Mouse (Mus musculus) 3134 (cell line): ENCODE results near the gene Bag3.

Experiments
- DNase-seq: peaks from one replicate; pipeline ENCODE4 v3.0.0-alpha.2; 2011; ENCODE audit warnings: low spot score; ENCODE audit not compliant: insufficient read length; ENCODE audit errors: extremely low read depth

The Bag3 gene

GRCm38 (mm10) chr7:128523349-128523961 lies at the start of gene Bag3:
Gene Bag3 (plus strand): TSS chr7:128523616.
- DNase-seq, result peak; percentile 97

GRCm38 (mm10) chr7:128474322-128474721 lies 49.1 kb upstream of the Bag3 start:
- peak; percentile 15 for DNase-seq

- no peak for DNase-seq
Observed at GRCm38 (mm10) chr7:128488986-128489385, 34.4 kb upstream of the Bag3 start.

GRCm38 (mm10) chr7:128494546-128494945 lies 28.9 kb upstream of the Bag3 start:
- DNase-seq, result peak; percentile 7

- no peak for DNase-seq
Observed at GRCm38 (mm10) chr7:128499801-128500200, 23.6 kb upstream of the Bag3 start.

- no peak for DNase-seq
Observed at GRCm38 (mm10) chr7:128504091-128504490, 19.3 kb upstream of the Bag3 start.

GRCm38 (mm10) chr7:128511936-128512335 lies 11.5 kb upstream of the Bag3 start:
- DNase-seq, result no peak

- DNase-seq, result no peak
Observed at GRCm38 (mm10) chr7:128513512-128513911, 9.9 kb upstream of the Bag3 start.

- no peak for DNase-seq
Observed at GRCm38 (mm10) chr7:128514341-128514740, 9.1 kb upstream of the Bag3 start.

GRCm38 (mm10) chr7:128516346-128516745 lies 7.1 kb upstream of the Bag3 start:
- DNase-seq, result no peak

GRCm38 (mm10) chr7:128519316-128520050 lies 3.9 kb upstream of the Bag3 start:
- no peak for DNase-seq

GRCm38 (mm10) chr7:128523962-128524581 lies 656 bp downstream of the Bag3 start:
- peak; percentile 93 for DNase-seq

GRCm38 (mm10) chr7:128524641-128525040 lies 1.2 kb downstream of the Bag3 start:
- DNase-seq, result peak; percentile 30

- DNase-seq, result no peak
Observed at GRCm38 (mm10) chr7:128526611-128527010, 3.2 kb downstream of the Bag3 start.

- DNase-seq, result no peak
Observed at GRCm38 (mm10) chr7:128528596-128528995, 5.2 kb downstream of the Bag3 start.

- no peak for DNase-seq
Observed at GRCm38 (mm10) chr7:128529126-128529525, 5.7 kb downstream of the Bag3 start.

- peak; percentile 54 for DNase-seq
Observed at GRCm38 (mm10) chr7:128529574-128530051, 6.2 kb downstream of the Bag3 start.

GRCm38 (mm10) chr7:128531031-128531430 lies 7.6 kb downstream of the Bag3 start:
- DNase-seq, result peak; percentile 51

GRCm38 (mm10) chr7:128531929-128532328 lies 8.5 kb downstream of the Bag3 start:
- peak; percentile 78 for DNase-seq

- no peak for DNase-seq
Observed at GRCm38 (mm10) chr7:128532441-128533166, 9.2 kb downstream of the Bag3 start.

GRCm38 (mm10) chr7:128534984-128535491 lies 11.6 kb downstream of the Bag3 start:
- no peak for DNase-seq
